Mouse (Mus musculus) large intestine, adult 2 months (tissue): ENCODE measurements around the gene Epb41l2. TPM values are rescaled to one million over a fixed set of nuclear protein-coding genes. Genes with fewer than 3 reads are reported as not detected.

ENCODE experiments used
- DNase-seq: peaks from one replicate; pipeline ENCODE4 v3.0.0-alpha.2; 2012; ENCODE audit warnings: low read depth, low spot score
- WGBS: fragments of 180-500 bp; shearing (Covaris S2); methylation state at CpG from one replicate; pipeline ENCODE4 v1.1.7; 2018; 5-methylcytosine and 5-hydroxymethylcytosine counted together
- polyA plus RNA-seq: library from polyadenylated mRNA; depleted of rRNA; stranded (reverse); fragments of >200 nt; gene quantifications from 2 replicates; pipeline ENCODE4 v1.2.3, GENCODE M21; 2012

Epb41l2 gene
- polyA plus RNA-seq, 1 experiment: 21.6 TPM

- 80% methylated on average over 3 of the region's 3 CpGs for WGBS
- DNase-seq: no peak
These were observed 37.3 kb downstream of the Epb41l2 start for GRCm38 (mm10) chr10:25396859-25397258.

- WGBS: 63% methylated on average over 14 of the region's 14 CpGs
- DNase-seq: no peak
These were observed 38.4 kb downstream of the Epb41l2 start for GRCm38 (mm10) chr10:25397767-25398690.

- DNase-seq: no peak
- 77% methylated on average over 4 of the region's 4 CpGs for WGBS
These were observed 39.4 kb downstream of the Epb41l2 start for GRCm38 (mm10) chr10:25399016-25399415.

- DNase-seq: no peak
- 68% methylated on average over 8 of the region's 8 CpGs for WGBS
These were observed 40.5 kb downstream of the Epb41l2 start for GRCm38 (mm10) chr10:25400076-25400475.

- DNase-seq: no peak
- 93% methylated on average over 9 of the region's 9 CpGs for WGBS
These were observed 41.0 kb downstream of the Epb41l2 start for GRCm38 (mm10) chr10:25400646-25401045.

GRCm38 (mm10) chr10:25401356-25401755 lies 41.8 kb downstream of the Epb41l2 start:
- 78% methylated on average over 2 of the region's 2 CpGs for WGBS
- no peak for DNase-seq

- 38% methylated on average over 1 of the region's 1 CpGs for WGBS
- DNase-seq: no peak
These were observed 43.3 kb downstream of the Epb41l2 start for GRCm38 (mm10) chr10:25402886-25403285.

GRCm38 (mm10) chr10:25403813-25404701 lies 44.5 kb downstream of the Epb41l2 start:
- DNase-seq: no peak
- WGBS: 81% methylated on average over 15 of the region's 15 CpGs

GRCm38 (mm10) chr10:25404702-25405098 lies 45.1 kb downstream of the Epb41l2 start:
- no peak for DNase-seq
- 90% methylated on average over 6 of the region's 6 CpGs for WGBS

GRCm38 (mm10) chr10:25405551-25405950 lies 46.0 kb downstream of the Epb41l2 start:
- WGBS: 85% methylated on average over 8 of the region's 8 CpGs
- no peak for DNase-seq

GRCm38 (mm10) chr10:25406695-25407094 lies 47.1 kb downstream of the Epb41l2 start:
- DNase-seq: no peak
- 76% methylated on average over 5 of the region's 5 CpGs for WGBS

GRCm38 (mm10) chr10:25408136-25408650 lies 48.6 kb downstream of the Epb41l2 start:
- WGBS: 80% methylated on average over 14 of the region's 14 CpGs
- no peak for DNase-seq

- WGBS: 74% methylated on average over 6 of the region's 6 CpGs
- DNase-seq: no peak
These were observed 52.3 kb downstream of the Epb41l2 start for GRCm38 (mm10) chr10:25411836-25412373.

GRCm38 (mm10) chr10:25415188-25415717 lies 55.7 kb downstream of the Epb41l2 start:
- no peak for DNase-seq
- WGBS: 83% methylated on average over 7 of the region's 7 CpGs

GRCm38 (mm10) chr10:25416696-25417095 lies 57.1 kb downstream of the Epb41l2 start:
- WGBS: 82% methylated on average over 5 of the region's 5 CpGs
- DNase-seq: no peak

GRCm38 (mm10) chr10:25426058-25426457 lies 66.5 kb downstream of the Epb41l2 start:
- 16% methylated on average over 1 of the region's 1 CpGs for WGBS
- DNase-seq: no peak

- no peak for DNase-seq
- WGBS: 17% methylated on average over 4 of the region's 4 CpGs
These were observed 67.2 kb downstream of the Epb41l2 start for GRCm38 (mm10) chr10:25426814-25427213.

GRCm38 (mm10) chr10:25427523-25427922 lies 67.9 kb downstream of the Epb41l2 start:
- 27% methylated on average over 7 of the region's 7 CpGs for WGBS
- no peak for DNase-seq

GRCm38 (mm10) chr10:25428658-25429057 lies 69.1 kb downstream of the Epb41l2 start:
- WGBS: 89% methylated on average over 5 of the region's 5 CpGs
- no peak for DNase-seq

- WGBS: 77% methylated on average over 4 of the region's 4 CpGs
- DNase-seq: no peak
These were observed 69.7 kb downstream of the Epb41l2 start for GRCm38 (mm10) chr10:25429346-25429745.
